Mouse (Mus musculus) neural tube, embryonic 11.5 days (tissue): ENCODE measurements around the gene Hsd17b7. TPM values are rescaled to one million over a fixed set of nuclear protein-coding genes. Genes with fewer than 3 reads are reported as not detected.

ENCODE experiments used
- ATAC-seq: fragments of 200-750 bp; cut with Nextera tagmentation; 2 replicates; pipeline ENCODE4 v1.8.0; 2017; ENCODE audit warnings: moderate number of reproducible peaks, mild to moderate bottlenecking, moderate TSS enrichment, moderate library complexity; ENCODE audit not compliant: insufficient read depth, low FRiP score, low TSS enrichment
- DNase-seq: peaks from one replicate; pipeline ENCODE4 v3.0.0-alpha.2; 2015; ENCODE audit warnings: low spot score
- H3K27ac ChIP-seq: fragments of 300-500 bp; sonication (generic); 2 replicates; pipeline ENCODE4 v1.5.1; 2014; ENCODE audit warnings: low read depth, mild to moderate bottlenecking, low read length
- H3K27me3 ChIP-seq: fragments of 300-500 bp; sonication (generic); 2 replicates; pipeline ENCODE4 v1.6.1; 2014; ENCODE audit warnings: mild to moderate bottlenecking, low read length, mixed read lengths; ENCODE audit not compliant: control insufficient read depth, insufficient read depth
- H3K36me3 ChIP-seq: fragments of 300-500 bp; sonication (generic); 2 replicates; pipeline ENCODE4 v1.6.1; 2014; ENCODE audit warnings: mild to moderate bottlenecking, low read length, moderate library complexity, mixed read lengths; ENCODE audit not compliant: control insufficient read depth, insufficient read depth
- H3K4me1 ChIP-seq: fragments of 300-500 bp; sonication (generic); 2 replicates; pipeline ENCODE4 v1.6.1; 2014; ENCODE audit warnings: low read length, mixed read lengths; ENCODE audit not compliant: control insufficient read depth, insufficient read depth
- H3K4me2 ChIP-seq: fragments of 300-500 bp; sonication (generic); 2 replicates; pipeline ENCODE4 v1.6.1; 2014; ENCODE audit warnings: low read depth, mild to moderate bottlenecking, moderate library complexity
- H3K4me3 ChIP-seq: fragments of 300-500 bp; sonication (generic); 2 replicates; pipeline ENCODE4 v1.5.1; 2014; ENCODE audit warnings: low read depth, low read length
- H3K9ac ChIP-seq: fragments of 300-500 bp; sonication (generic); 2 replicates; pipeline ENCODE4 v1.6.1; 2014; ENCODE audit warnings: mild to moderate bottlenecking, low read length
- H3K9me3 ChIP-seq: fragments of 300-500 bp; sonication (generic); 2 replicates; pipeline ENCODE4 v1.6.1; 2016; ENCODE audit warnings: low read length; ENCODE audit not compliant: control insufficient read depth
- WGBS: fragments of 180-500 bp; shearing (Covaris S2); extraction: QIAGEN DNeasy Blood & Tissue Kit; methylation state at CpG from one replicate; pipeline ENCODE4 v1.1.7; 2014; 5-methylcytosine and 5-hydroxymethylcytosine counted together
- polyA plus RNA-seq: library from polyadenylated mRNA; unstranded; fragments of >200 nt; fragmentation: Nextera tagmentation; extraction: Ambion mirVana; gene quantifications from 2 replicates; pipeline ENCODE4 v1.2.1, GENCODE M21; 2014

The Hsd17b7 gene
- polyA plus RNA-seq, 1 experiment from 2014 or later: 22.7 TPM

GRCm38 (mm10) chr1:169986166-169986565, 17.1 kb upstream of the Hsd17b7 start:
- DNase-seq (no peak), ATAC-seq (no peak)
- no peaks in the 10 kb centered on the region for H3K9me3 ChIP-seq
- no peaks in the 10 kb centered on the region for H3K27me3 ChIP-seq
- H3K36me3 ChIP-seq: no peaks in the 10 kb centered on the region
- no peak overlapping the region for H3K27ac ChIP-seq
- H3K4me1 ChIP-seq: no peaks in the 10 kb centered on the region
- 46% methylated on average over 1 of the region's 1 CpGs for WGBS
- H3K4me3 ChIP-seq: no peak overlapping the region
- no peak overlapping the region for H3K4me2 ChIP-seq
- H3K9ac ChIP-seq: no peak overlapping the region

- Histone ChIP-seq H3K36me3 (no peaks in the 10 kb centered on the region), H3K9ac (no peak overlapping the region), H3K4me3 (no peak overlapping the region), H3K4me1 (no peaks in the 10 kb centered on the region), H3K27ac (no peak overlapping the region), H3K27me3 (no peaks in the 10 kb centered on the region), H3K9me3 (no peaks in the 10 kb centered on the region), H3K4me2 (no peak overlapping the region)
- ATAC-seq (no peak), DNase-seq (no peak)
- 88% methylated on average over 4 of the region's 4 CpGs for WGBS
Observed at GRCm38 (mm10) chr1:169977621-169978020, 8.6 kb upstream of the Hsd17b7 start.

GRCm38 (mm10) chr1:169971998-169972397, 3.0 kb upstream of the Hsd17b7 start:
- Histone ChIP-seq H3K4me3 (no peak overlapping the region), H3K27me3 (no peaks in the 10 kb centered on the region), H3K9ac (no peak overlapping the region), H3K27ac (no peak overlapping the region), H3K36me3 (no peaks in the 10 kb centered on the region), H3K4me2 (no peak overlapping the region), H3K4me1 (peaks cover 9% of the 10 kb centered on the region), H3K9me3 (no peaks in the 10 kb centered on the region)
- no peak for ATAC-seq
- 83% methylated on average over 2 of the region's 2 CpGs for WGBS
- no peak for DNase-seq

- peaks cover 9% of the 10 kb centered on the region for H3K4me1 ChIP-seq
- no peak overlapping the region for H3K27ac ChIP-seq
- no peaks in the 10 kb centered on the region for H3K9me3 ChIP-seq
- no peak overlapping the region for H3K4me3 ChIP-seq
- H3K4me2 ChIP-seq: no peak overlapping the region
- ATAC-seq (no peak), DNase-seq (no peak)
- no peaks in the 10 kb centered on the region for H3K36me3 ChIP-seq
- H3K9ac ChIP-seq: no peak overlapping the region
- 98% methylated on average over 4 of the region's 4 CpGs for WGBS
- H3K27me3 ChIP-seq: no peaks in the 10 kb centered on the region
Observed at GRCm38 (mm10) chr1:169970936-169971335, 1.9 kb upstream of the Hsd17b7 start.

GRCm38 (mm10) chr1:169969516-169969886, 460 bp upstream of the Hsd17b7 start:
- H3K27me3 ChIP-seq: no peaks in the 10 kb centered on the region
- WGBS: 2% methylated on average over 6 of the region's 9 CpGs
- H3K4me1 ChIP-seq: peaks cover 9% of the 10 kb centered on the region
- H3K4me2 ChIP-seq: peak overlapping the region; percentile 50
- no peaks in the 10 kb centered on the region for H3K9me3 ChIP-seq
- no peaks in the 10 kb centered on the region; the same call in 1 of the 2 replicates for H3K36me3 ChIP-seq
- DNase-seq (no peak), ATAC-seq (peak; percentile 48)
- peak overlapping the region; percentile 42 for H3K4me3 ChIP-seq
- peak overlapping the region; percentile 50; the same call in 1 of the 2 replicates for H3K27ac ChIP-seq
- H3K9ac ChIP-seq: peak overlapping the region; percentile 43

- no peaks in the 10 kb centered on the region for H3K27me3 ChIP-seq
- no peak overlapping the region for H3K27ac ChIP-seq
- no peak overlapping the region for H3K9ac ChIP-seq
- no peak overlapping the region for H3K4me3 ChIP-seq
- H3K4me1 ChIP-seq: no peaks in the 10 kb centered on the region
- H3K9me3 ChIP-seq: no peaks in the 10 kb centered on the region
- no peak for DNase-seq
- 95% methylated on average over 10 of the region's 10 CpGs for WGBS
- peaks cover 11% of the 10 kb centered on the region for H3K36me3 ChIP-seq
- no peak for ATAC-seq
- no peak overlapping the region for H3K4me2 ChIP-seq
Observed at GRCm38 (mm10) chr1:169953106-169953505, 15.9 kb downstream of the Hsd17b7 start.

GRCm38 (mm10) chr1:169952636-169953035, 16.4 kb downstream of the Hsd17b7 start:
- Histone ChIP-seq H3K27me3 (no peaks in the 10 kb centered on the region), H3K4me1 (no peaks in the 10 kb centered on the region), H3K9me3 (no peaks in the 10 kb centered on the region), H3K27ac (no peak overlapping the region), H3K9ac (no peak overlapping the region), H3K4me2 (no peak overlapping the region), H3K36me3 (peaks cover 11% of the 10 kb centered on the region), H3K4me3 (no peak overlapping the region)
- ATAC-seq (no peak), DNase-seq (no peak)
- WGBS: 94% methylated on average over 10 of the region's 10 CpGs

- DNase-seq: no peak
- 91% methylated on average over 6 of the region's 6 CpGs for WGBS
- Histone ChIP-seq H3K9me3 (no peaks in the 10 kb centered on the region), H3K27ac (no peak overlapping the region), H3K36me3 (peaks cover 11% of the 10 kb centered on the region), H3K4me2 (no peak overlapping the region), H3K27me3 (no peaks in the 10 kb centered on the region), H3K4me3 (no peak overlapping the region), H3K9ac (no peak overlapping the region), H3K4me1 (no peaks in the 10 kb centered on the region)
- ATAC-seq: no peak
Observed at GRCm38 (mm10) chr1:169951561-169951960, 17.5 kb downstream of the Hsd17b7 start.

GRCm38 (mm10) chr1:169950651-169951050, 18.4 kb downstream of the Hsd17b7 start:
- H3K27ac ChIP-seq: no peak overlapping the region
- H3K4me3 ChIP-seq: no peak overlapping the region
- 90% methylated on average over 4 of the region's 4 CpGs for WGBS
- H3K9ac ChIP-seq: no peak overlapping the region
- peaks cover 11% of the 10 kb centered on the region for H3K36me3 ChIP-seq
- no peak overlapping the region for H3K4me2 ChIP-seq
- H3K27me3 ChIP-seq: no peaks in the 10 kb centered on the region
- no peak for DNase-seq
- no peaks in the 10 kb centered on the region for H3K4me1 ChIP-seq
- ATAC-seq: no peak
- no peaks in the 10 kb centered on the region for H3K9me3 ChIP-seq
